ENCODE assay signal across 23 mouse cellular contexts in the genomic region with DNA sequence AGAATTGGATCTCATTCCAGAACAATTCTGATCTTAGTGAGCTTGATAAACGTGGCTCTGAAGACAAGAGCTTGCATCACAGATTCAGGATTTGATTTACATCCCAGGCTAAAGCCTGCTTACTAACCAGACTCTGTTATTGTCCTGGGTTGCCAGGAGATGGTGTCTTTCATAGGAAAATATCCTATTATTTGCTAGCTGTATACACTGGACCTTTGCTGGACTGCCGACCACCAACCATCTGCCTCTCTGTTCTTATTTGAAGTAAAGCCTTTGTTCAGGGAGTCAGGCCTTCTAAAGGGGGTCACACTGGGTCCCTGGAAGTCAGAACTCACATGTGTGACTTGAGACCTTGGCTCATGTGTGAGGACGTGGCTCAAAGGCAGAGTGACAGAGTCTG.
A peak's percentile ranks its signal among the peaks of the same experiment; 100 is the strongest.
DNase-seq lines count a peak whose midpoint lies in the region; ATAC-seq lines count a peak whose summit lies in the region.
"Had no signal": no experiment of that assay in that cellular context is flagged by ENCODE, and none has a peak within 500 bp of the region (broad histone marks: within the 10 kb centered on the region; RNA-seq: fewer than 3 reads in every experiment).

No protein-coding gene starts in this region.

- H3K36me3 ChIP-seq in forebrain, embryonic 16.5 days (ENCODE audit: control insufficient read depth, insufficient read depth): no peaks in the 10 kb centered on the region
- no peaks in the 10 kb centered on the region for H3K36me3 ChIP-seq in forebrain, embryonic 14.5 days (ENCODE audit: control insufficient read depth, insufficient read depth, low read length)
- H3K36me3 ChIP-seq in midbrain, embryonic 11.5 days (ENCODE audit: control insufficient read depth, insufficient read depth, low read length): no peaks in the 10 kb centered on the region
- no peaks in the 10 kb centered on the region for H3K36me3 ChIP-seq in midbrain, embryonic 16.5 days (ENCODE audit: control insufficient read depth, insufficient read depth, low read length)
- H3K36me3 ChIP-seq: embryonic facial prominence, embryonic 10.5 days; heart, embryonic 15.5 days; limb, embryonic 15.5 days had no signal

- no peak for ATAC-seq in forebrain, embryonic 16.5 days
- no peak for ATAC-seq in forebrain, embryonic 14.5 days
- peak; percentile 82 for ATAC-seq in midbrain, embryonic 11.5 days (ENCODE audit: low FRiP score)
- no peak for ATAC-seq in midbrain, embryonic 16.5 days
- ATAC-seq: CD4-positive, CD25-positive, alpha-beta regulatory T cell, adult 4 months; inflammation-experienced regulatory T-cells, adult 6 months had no signal

- H3K9ac ChIP-seq in forebrain, embryonic 16.5 days (replicated peaks; ENCODE audit: low read depth, low read length): no peak overlapping the region
- H3K9ac ChIP-seq in forebrain, embryonic 14.5 days (ENCODE audit: low read length): no peak overlapping the region
- H3K9ac ChIP-seq in midbrain, embryonic 11.5 days (ENCODE audit: low read length): no peak overlapping the region
- H3K9ac ChIP-seq in midbrain, embryonic 16.5 days (ENCODE audit: low read depth, low read length): no peak overlapping the region
- H3K9ac ChIP-seq: heart, embryonic 15.5 days; limb, embryonic 15.5 days; liver, embryonic 14.5 days; lung, embryonic 14.5 days had no signal

- 0 out of 2 replicates have a peak overlapping the region, but pooled peaks have one; percentile 13 for H3K27ac ChIP-seq in forebrain, embryonic 16.5 days (ENCODE audit: low read length)
- H3K27ac ChIP-seq in forebrain, embryonic 14.5 days (ENCODE audit: low read depth, low read length): no peak overlapping the region
- peak overlapping the region; percentile 48; the same call in 1 of the 2 replicates for H3K27ac ChIP-seq in midbrain, embryonic 11.5 days (ENCODE audit: low read depth, low read length)
- no peak overlapping the region for H3K27ac ChIP-seq in midbrain, embryonic 16.5 days (ENCODE audit: low read length)
- H3K27ac ChIP-seq: embryonic facial prominence, embryonic 10.5 days; heart, embryonic 15.5 days; kidney, postnatal 0 days; limb, embryonic 15.5 days; liver, embryonic 14.5 days had no signal

- H3K4me1 ChIP-seq in forebrain, embryonic 16.5 days (replicated peaks; ENCODE audit: control insufficient read depth, insufficient read depth, low read length): peaks cover 9% of the 10 kb centered on the region; the same call in 1 of the 2 replicates
- peaks cover 7% of the 10 kb centered on the region; the same call in 1 of the 2 replicates for H3K4me1 ChIP-seq in forebrain, embryonic 14.5 days (ENCODE audit: control insufficient read depth, insufficient read depth, low read length)
- H3K4me1 ChIP-seq in midbrain, embryonic 11.5 days (ENCODE audit: control insufficient read depth, insufficient read depth, low read length): peaks cover 9% of the 10 kb centered on the region
- H3K4me1 ChIP-seq in midbrain, embryonic 16.5 days (ENCODE audit: control insufficient read depth, insufficient read depth, low read length): peaks cover 2% of the 10 kb centered on the region; the same call in 1 of the 2 replicates

- no peaks in the 10 kb centered on the region for H3K27me3 ChIP-seq in forebrain, embryonic 16.5 days (replicated peaks; ENCODE audit: control insufficient read depth, insufficient read depth, low read length)
- H3K27me3 ChIP-seq in forebrain, embryonic 14.5 days (replicated peaks; ENCODE audit: control insufficient read depth, insufficient read depth, low read length): no peaks in the 10 kb centered on the region
- no peaks in the 10 kb centered on the region for H3K27me3 ChIP-seq in midbrain, embryonic 11.5 days (ENCODE audit: control insufficient read depth, insufficient read depth, low read length)
- H3K27me3 ChIP-seq in midbrain, embryonic 16.5 days (ENCODE audit: control insufficient read depth, insufficient read depth, low read depth, low read length): no peaks in the 10 kb centered on the region
- H3K27me3 ChIP-seq: heart, embryonic 15.5 days; limb, embryonic 15.5 days had no signal

- no peak overlapping the region for H3K4me2 ChIP-seq in forebrain, embryonic 16.5 days (ENCODE audit: low read length)
- H3K4me2 ChIP-seq in forebrain, embryonic 14.5 days (ENCODE audit: low read length): no peak overlapping the region
- H3K4me2 ChIP-seq in midbrain, embryonic 11.5 days: no peak overlapping the region
- no peak overlapping the region for H3K4me2 ChIP-seq in midbrain, embryonic 16.5 days (ENCODE audit: low read length)
- H3K4me2 ChIP-seq: heart, embryonic 15.5 days; limb, embryonic 15.5 days; lung, embryonic 14.5 days had no signal

- no peaks in the 10 kb centered on the region for H3K9me3 ChIP-seq in forebrain, embryonic 16.5 days (ENCODE audit: control insufficient read depth, low read length)
- H3K9me3 ChIP-seq in forebrain, embryonic 14.5 days (replicated peaks; ENCODE audit: control insufficient read depth, low read length): no peaks in the 10 kb centered on the region
- H3K9me3 ChIP-seq in midbrain, embryonic 11.5 days (ENCODE audit: control insufficient read depth, low read length): no peaks in the 10 kb centered on the region
- no peaks in the 10 kb centered on the region for H3K9me3 ChIP-seq in midbrain, embryonic 16.5 days (replicated peaks; ENCODE audit: control insufficient read depth, low read length, poor library complexity, severe bottlenecking)
- H3K9me3 ChIP-seq: embryonic facial prominence, embryonic 10.5 days; heart, embryonic 15.5 days; limb, embryonic 15.5 days had no signal

- H3K4me3 ChIP-seq in forebrain, embryonic 16.5 days (replicated peaks; ENCODE audit: low read length): no peak overlapping the region
- H3K4me3 ChIP-seq in forebrain, embryonic 14.5 days (ENCODE audit: low read depth, low read length): no peak overlapping the region
- H3K4me3 ChIP-seq in midbrain, embryonic 11.5 days (ENCODE audit: low read depth, low read length): no peak overlapping the region
- no peak overlapping the region for H3K4me3 ChIP-seq in midbrain, embryonic 16.5 days (ENCODE audit: low read depth, low read length)
- H3K4me3 ChIP-seq: embryonic facial prominence, embryonic 10.5 days; heart, embryonic 15.5 days; limb, embryonic 15.5 days had no signal

- DNase-seq in forebrain, embryonic 14.5 days (ENCODE audit: low spot score): no peak
- peak; percentile 85 for DNase-seq in midbrain, embryonic 11.5 days (ENCODE audit: low spot score, missing footprints)
- DNase-seq in mesoderm, embryonic 11.5 days (ENCODE audit: low read depth, low spot score): peak; percentile 48
- no peak for DNase-seq in testis, postnatal 14 days (ENCODE audit: low spot score)
- no peak for DNase-seq in left cerebral cortex, postnatal 10 days (ENCODE audit: extremely low spot score in 1 of 2, low spot score in 2 of 2)
- DNase-seq: adrenal gland, postnatal 36 days; cerebellum, adult 11 months; cerebellum, postnatal 25 days; heart, postnatal 4 days; kidney, adult 2 months; layer of hippocampus, adult 9-11 months; left cerebral cortex, postnatal 4 days; lung, embryonic 14.5 days; thymus, adult 2 months had no signal

- intact Hi-C loops in left cerebral cortex, postnatal 10 days (cut with DNase I): no loop called here

- 16% methylated on average over 3 of the region's 3 CpGs for WGBS in forebrain, embryonic 16.5 days
- 21% methylated on average over 3 of the region's 3 CpGs for WGBS in forebrain, embryonic 14.5 days
- 15% methylated on average over 3 of the region's 3 CpGs for WGBS in midbrain, embryonic 11.5 days
- 12% methylated on average over 3 of the region's 3 CpGs for WGBS in midbrain, embryonic 16.5 days

Comparison
In these comparisons a context has a peak if more than half of its experiments do, and no peak if none do; other contexts are left out.
1. H3K27ac ChIP-seq: peak in forebrain, embryonic 16.5 days (single experiment) and midbrain, embryonic 11.5 days (single experiment); none in forebrain, embryonic 14.5 days (single experiment) and midbrain, embryonic 16.5 days (single experiment).
2. DNase-seq: peak in midbrain, embryonic 11.5 days (single experiment) and mesoderm, embryonic 11.5 days (single experiment); none in forebrain, embryonic 14.5 days (single experiment), testis, postnatal 14 days (single experiment) and left cerebral cortex, postnatal 10 days (0 of 2).